Mouse (Mus musculus): ENCODE results near the gene Rplp2. TPM values are rescaled to one million over a fixed set of nuclear protein-coding genes. Genes with fewer than 3 reads are reported as not detected.

Gene Rplp2
- polyA plus RNA-seq, 1 experiment from 2014 or later = 704 TPM

GRCm38 (mm10) chr7:141468164-141468521, 21.0 kb downstream of the Rplp2 start:
- Histone ChIP-seq H3K4me1 (ENCODE audit: control insufficient read depth, insufficient read depth, low read length) (peaks cover 40% of the 10 kb centered on the region), H3K27ac (ENCODE audit: low read length) (peak overlapping the region; percentile 94), H3K4me3 (ENCODE audit: low read length) (peak overlapping the region; percentile 79), H3K9me3 (replicated peaks; ENCODE audit: control insufficient read depth, low read length) (no peaks in the 10 kb centered on the region), H3K9ac (ENCODE audit: low read length) (peak overlapping the region; percentile 88), H3K4me2 (ENCODE audit: low read depth, low read length) (peak overlapping the region; percentile 80), H3K36me3 (ENCODE audit: control insufficient read depth, insufficient read depth) (peaks cover 27% of the 10 kb centered on the region), H3K27me3 (ENCODE audit: control insufficient read depth, insufficient read depth, low read length) (peaks cover 16% of the 10 kb centered on the region)
- WGBS = 13% methylated on average over 5 of the region's 5 CpGs
- ATAC-seq (replicated peaks; ENCODE audit: extremely low read depth, insufficient read depth, low FRiP score) = no peak

GRCm38 (mm10) chr7:141468522-141469211, 21.5 kb downstream of the Rplp2 start:
- WGBS = 3% methylated on average over 8 of the region's 8 CpGs
- Histone ChIP-seq H3K27ac (ENCODE audit: low read length) (peak overlapping the region; percentile 94), H3K4me1 (ENCODE audit: control insufficient read depth, insufficient read depth, low read length) (peaks cover 44% of the 10 kb centered on the region), H3K36me3 (ENCODE audit: control insufficient read depth, insufficient read depth) (peaks cover 27% of the 10 kb centered on the region), H3K27me3 (ENCODE audit: control insufficient read depth, insufficient read depth, low read length) (peaks cover 11% of the 10 kb centered on the region), H3K9me3 (replicated peaks; ENCODE audit: control insufficient read depth, low read length) (no peaks in the 10 kb centered on the region), H3K4me2 (ENCODE audit: low read depth, low read length) (peak overlapping the region; percentile 80), H3K4me3 (ENCODE audit: low read length) (peak overlapping the region; percentile 79), H3K9ac (ENCODE audit: low read length) (peak overlapping the region; percentile 88)
- peak; percentile 75 for ATAC-seq (replicated peaks; ENCODE audit: extremely low read depth, insufficient read depth, low FRiP score)

- 79% methylated on average over 6 of the region's 6 CpGs for WGBS
- ATAC-seq (replicated peaks; ENCODE audit: extremely low read depth, insufficient read depth, low FRiP score) = no peak
- Histone ChIP-seq H3K9ac (ENCODE audit: low read length) (peak overlapping the region; percentile 88), H3K9me3 (replicated peaks; ENCODE audit: control insufficient read depth, low read length) (no peaks in the 10 kb centered on the region), H3K36me3 (ENCODE audit: control insufficient read depth, insufficient read depth) (peaks cover 27% of the 10 kb centered on the region), H3K4me3 (ENCODE audit: low read length) (peak overlapping the region; percentile 79), H3K4me2 (ENCODE audit: low read depth, low read length) (peak overlapping the region; percentile 80), H3K27me3 (ENCODE audit: control insufficient read depth, insufficient read depth, low read length) (peaks cover 4% of the 10 kb centered on the region), H3K4me1 (ENCODE audit: control insufficient read depth, insufficient read depth, low read length) (peaks cover 51% of the 10 kb centered on the region), H3K27ac (ENCODE audit: low read length) (peak overlapping the region; percentile 94)
These were observed 22.2 kb downstream of the Rplp2 start for GRCm38 (mm10) chr7:141469352-141469751.

- Histone ChIP-seq H3K4me1 (ENCODE audit: control insufficient read depth, insufficient read depth, low read length) (peaks cover 46% of the 10 kb centered on the region), H3K4me2 (ENCODE audit: low read depth, low read length) (no peak overlapping the region), H3K27me3 (ENCODE audit: control insufficient read depth, insufficient read depth, low read length) (no peaks in the 10 kb centered on the region), H3K9ac (ENCODE audit: low read length) (no peak overlapping the region), H3K36me3 (ENCODE audit: control insufficient read depth, insufficient read depth) (peaks cover 27% of the 10 kb centered on the region), H3K4me3 (ENCODE audit: low read length) (no peak overlapping the region), H3K9me3 (replicated peaks; ENCODE audit: control insufficient read depth, low read length) (no peaks in the 10 kb centered on the region), H3K27ac (ENCODE audit: low read length) (no peak overlapping the region)
- WGBS = 78% methylated on average over 18 of the region's 18 CpGs
- no peak for ATAC-seq (replicated peaks; ENCODE audit: extremely low read depth, insufficient read depth, low FRiP score)
These were observed 22.9 kb downstream of the Rplp2 start for GRCm38 (mm10) chr7:141469901-141470636.

GRCm38 (mm10) chr7:141470637-141470944, 23.4 kb downstream of the Rplp2 start:
- WGBS = 93% methylated on average over 10 of the region's 10 CpGs
- no peaks in the 10 kb centered on the region for H3K9me3 ChIP-seq (replicated peaks; ENCODE audit: control insufficient read depth, low read length)
- no peaks in the 10 kb centered on the region for H3K27me3 ChIP-seq (ENCODE audit: control insufficient read depth, insufficient read depth, low read length)
- no peak overlapping the region for H3K4me3 ChIP-seq (ENCODE audit: low read length)
- no peak for ATAC-seq (replicated peaks; ENCODE audit: extremely low read depth, insufficient read depth, low FRiP score)
- H3K36me3 ChIP-seq (ENCODE audit: control insufficient read depth, insufficient read depth) = peaks cover 27% of the 10 kb centered on the region
- peaks cover 43% of the 10 kb centered on the region for H3K4me1 ChIP-seq (ENCODE audit: control insufficient read depth, insufficient read depth, low read length)
- H3K27ac ChIP-seq (ENCODE audit: low read length) = no peak overlapping the region
- H3K9ac ChIP-seq (ENCODE audit: low read length) = no peak overlapping the region
- no peak overlapping the region for H3K4me2 ChIP-seq (ENCODE audit: low read depth, low read length)

- H3K4me3 ChIP-seq (ENCODE audit: low read length) = no peak overlapping the region
- no peak overlapping the region for H3K4me2 ChIP-seq (ENCODE audit: low read depth, low read length)
- peaks cover 27% of the 10 kb centered on the region for H3K36me3 ChIP-seq (ENCODE audit: control insufficient read depth, insufficient read depth)
- no peak overlapping the region for H3K27ac ChIP-seq (ENCODE audit: low read length)
- H3K9me3 ChIP-seq (replicated peaks; ENCODE audit: control insufficient read depth, low read length) = no peaks in the 10 kb centered on the region
- no peaks in the 10 kb centered on the region for H3K27me3 ChIP-seq (ENCODE audit: control insufficient read depth, insufficient read depth, low read length)
- H3K4me1 ChIP-seq (ENCODE audit: control insufficient read depth, insufficient read depth, low read length) = peaks cover 48% of the 10 kb centered on the region
- no peak for ATAC-seq (replicated peaks; ENCODE audit: extremely low read depth, insufficient read depth, low FRiP score)
- 79% methylated on average over 1 of the region's 1 CpGs for WGBS
- H3K9ac ChIP-seq (ENCODE audit: low read length) = no peak overlapping the region
These were observed 24.1 kb downstream of the Rplp2 start for GRCm38 (mm10) chr7:141471236-141471635.

GRCm38 (mm10) chr7:141472226-141472625, 25.1 kb downstream of the Rplp2 start:
- H3K27me3 ChIP-seq (ENCODE audit: control insufficient read depth, insufficient read depth, low read length) = no peaks in the 10 kb centered on the region
- peaks cover 27% of the 10 kb centered on the region for H3K36me3 ChIP-seq (ENCODE audit: control insufficient read depth, insufficient read depth)
- ATAC-seq (replicated peaks; ENCODE audit: extremely low read depth, insufficient read depth, low FRiP score) = no peak
- WGBS = 75% methylated on average over 6 of the region's 6 CpGs
- H3K4me3 ChIP-seq (ENCODE audit: low read length) = no peak overlapping the region
- no peak overlapping the region for H3K27ac ChIP-seq (ENCODE audit: low read length)
- no peaks in the 10 kb centered on the region for H3K9me3 ChIP-seq (replicated peaks; ENCODE audit: control insufficient read depth, low read length)
- H3K9ac ChIP-seq (ENCODE audit: low read length) = no peak overlapping the region
- H3K4me2 ChIP-seq (ENCODE audit: low read depth, low read length) = no peak overlapping the region
- peaks cover 49% of the 10 kb centered on the region for H3K4me1 ChIP-seq (ENCODE audit: control insufficient read depth, insufficient read depth, low read length)

GRCm38 (mm10) chr7:141472763-141473162, 25.6 kb downstream of the Rplp2 start:
- Histone ChIP-seq H3K9me3 (replicated peaks; ENCODE audit: control insufficient read depth, low read length) (no peaks in the 10 kb centered on the region), H3K36me3 (ENCODE audit: control insufficient read depth, insufficient read depth) (peaks cover 27% of the 10 kb centered on the region), H3K27ac (ENCODE audit: low read length) (no peak overlapping the region), H3K4me2 (ENCODE audit: low read depth, low read length) (no peak overlapping the region), H3K4me3 (ENCODE audit: low read length) (no peak overlapping the region), H3K27me3 (ENCODE audit: control insufficient read depth, insufficient read depth, low read length) (no peaks in the 10 kb centered on the region), H3K9ac (ENCODE audit: low read length) (no peak overlapping the region), H3K4me1 (ENCODE audit: control insufficient read depth, insufficient read depth, low read length) (peaks cover 55% of the 10 kb centered on the region)
- 80% methylated on average over 6 of the region's 6 CpGs for WGBS
- ATAC-seq (replicated peaks; ENCODE audit: extremely low read depth, insufficient read depth, low FRiP score) = no peak

GRCm38 (mm10) chr7:141474160-141474559, 27.0 kb downstream of the Rplp2 start:
- peak overlapping the region; percentile 96; the same call in 1 of the 2 replicates for H3K27ac ChIP-seq (ENCODE audit: low read length)

More at GRCm38 (mm10) chr7:141474160-141474559, 27.0 kb downstream of the Rplp2 start:
- Histone ChIP-seq H3K27me3 (ENCODE audit: control insufficient read depth, insufficient read depth, low read length) (no peaks in the 10 kb centered on the region), H3K4me2 (ENCODE audit: low read depth, low read length) (peak overlapping the region; percentile 89), H3K9ac (ENCODE audit: low read length) (peak overlapping the region; percentile 90), H3K9me3 (replicated peaks; ENCODE audit: control insufficient read depth, low read length) (no peaks in the 10 kb centered on the region), H3K4me1 (ENCODE audit: control insufficient read depth, insufficient read depth, low read length) (peaks cover 52% of the 10 kb centered on the region), H3K36me3 (ENCODE audit: control insufficient read depth, insufficient read depth) (peaks cover 27% of the 10 kb centered on the region), H3K4me3 (ENCODE audit: low read length) (peak overlapping the region; percentile 70)
- WGBS = 4% methylated on average over 5 of the region's 5 CpGs
- ATAC-seq (replicated peaks; ENCODE audit: extremely low read depth, insufficient read depth, low FRiP score) = no peak

Data from heart, embryonic 16.5 days (tissue).